Mouse (Mus musculus) hindbrain, embryonic 16.5 days (tissue): ENCODE results near the gene Lrig1. TPM values are rescaled to one million over a fixed set of nuclear protein-coding genes. Genes with fewer than 3 reads are reported as not detected.

Experiments used
- ATAC-seq: fragments of 200-750 bp; cut with Nextera tagmentation; 2 replicates; pipeline ENCODE4 v1.8.0; 2017; ENCODE audit warnings: moderate TSS enrichment, moderate library complexity
- H3K27ac ChIP-seq: fragments of 300-500 bp; sonication (generic); 2 replicates; pipeline ENCODE4 v1.5.1; 2014; ENCODE audit warnings: low read depth, mild to moderate bottlenecking, control low read depth, low read length, moderate library complexity
- H3K27me3 ChIP-seq: fragments of 300-500 bp; sonication (generic); replicated peaks from 2 replicates; pipeline ENCODE4 v1.6.1; 2014; ENCODE audit warnings: low read length; ENCODE audit not compliant: control insufficient read depth, insufficient read depth
- H3K36me3 ChIP-seq: fragments of 300-500 bp; sonication (generic); 2 replicates; pipeline ENCODE4 v1.6.1; 2014; ENCODE audit warnings: mild to moderate bottlenecking, low read length, moderate library complexity, mixed read lengths; ENCODE audit not compliant: control insufficient read depth, insufficient read depth
- H3K4me1 ChIP-seq: fragments of 300-500 bp; sonication (generic); 2 replicates; pipeline ENCODE4 v1.6.1; 2014; ENCODE audit warnings: low read depth, low read length; ENCODE audit not compliant: control insufficient read depth, insufficient read depth
- H3K4me2 ChIP-seq: fragments of 300-500 bp; sonication (generic); 2 replicates; pipeline ENCODE4 v1.6.1; 2014; ENCODE audit warnings: mild to moderate bottlenecking, low read length, control low read depth, moderate library complexity
- H3K4me3 ChIP-seq: fragments of 300-500 bp; sonication (generic); 2 replicates; pipeline ENCODE4 v1.5.1; 2014; ENCODE audit warnings: mild to moderate bottlenecking, low read length, control low read depth, moderate library complexity
- H3K9ac ChIP-seq: fragments of 300-500 bp; sonication (generic); 2 replicates; pipeline ENCODE4 v1.6.1; 2014; ENCODE audit warnings: low read depth, mild to moderate bottlenecking, control low read depth, low read length, moderate library complexity
- H3K9me3 ChIP-seq: fragments of 300-500 bp; sonication (generic); 2 replicates; pipeline ENCODE4 v1.6.1; 2014; ENCODE audit warnings: mild to moderate bottlenecking, low read length, moderate library complexity; ENCODE audit not compliant: control insufficient read depth
- WGBS: fragments of 180-500 bp; shearing (Covaris S2); extraction: QIAGEN DNeasy Blood & Tissue Kit; methylation state at CpG from one replicate; pipeline ENCODE4 v1.1.7; 2014; 5-methylcytosine and 5-hydroxymethylcytosine counted together
- polyA plus RNA-seq: library from polyadenylated mRNA; unstranded; fragments of >200 nt; fragmentation: Nextera tagmentation; extraction: Ambion mirVana; gene quantifications from 2 replicates; pipeline ENCODE4 v1.2.1, GENCODE M21; 2015

The Lrig1 gene
- polyA plus RNA-seq, 1 experiment from 2014 or later = 18.7 TPM

GRCm38 (mm10) chr6:94682270-94682618, 17.7 kb downstream of the Lrig1 start:
- no peak overlapping the region for H3K4me3 ChIP-seq
- H3K4me2 ChIP-seq = peak overlapping the region; percentile 32
- peaks cover 31% of the 10 kb centered on the region for H3K4me1 ChIP-seq
- H3K27ac ChIP-seq = peak overlapping the region; percentile 74
- H3K27me3 ChIP-seq = no peaks in the 10 kb centered on the region
- no peaks in the 10 kb centered on the region for H3K9me3 ChIP-seq
- no peak for ATAC-seq
- WGBS = 44% methylated on average over 6 of the region's 6 CpGs
- 0 out of 2 replicates have a peak overlapping the region, but pooled peaks have one; percentile 33 for H3K9ac ChIP-seq
- H3K36me3 ChIP-seq = no peaks in the 10 kb centered on the region

- Histone ChIP-seq H3K27me3 (no peaks in the 10 kb centered on the region), H3K27ac (peak overlapping the region; percentile 74), H3K36me3 (no peaks in the 10 kb centered on the region), H3K9me3 (no peaks in the 10 kb centered on the region), H3K4me3 (no peak overlapping the region), H3K4me2 (peak overlapping the region; percentile 32), H3K9ac (peak overlapping the region; percentile 33; the same call in 1 of the 2 replicates), H3K4me1 (peaks cover 35% of the 10 kb centered on the region)
- ATAC-seq = peak; percentile 57
- WGBS = 35% methylated on average over 15 of the region's 15 CpGs
Measured at GRCm38 (mm10) chr6:94681446-94682269, 18.3 kb downstream of the Lrig1 start.

- WGBS = 66% methylated on average over 5 of the region's 5 CpGs
- peak overlapping the region; percentile 32 for H3K4me2 ChIP-seq
- no peak for ATAC-seq
- H3K27ac ChIP-seq = peak overlapping the region; percentile 45
- H3K36me3 ChIP-seq = no peaks in the 10 kb centered on the region
- no peaks in the 10 kb centered on the region for H3K9me3 ChIP-seq
- no peak overlapping the region for H3K9ac ChIP-seq
- no peak overlapping the region for H3K4me3 ChIP-seq
- H3K27me3 ChIP-seq = no peaks in the 10 kb centered on the region
- peaks cover 35% of the 10 kb centered on the region for H3K4me1 ChIP-seq
Measured at GRCm38 (mm10) chr6:94680760-94681445, 19.1 kb downstream of the Lrig1 start.

- Histone ChIP-seq H3K27me3 (no peaks in the 10 kb centered on the region), H3K4me2 (no peak overlapping the region), H3K36me3 (no peaks in the 10 kb centered on the region), H3K9ac (no peak overlapping the region), H3K4me1 (peaks cover 28% of the 10 kb centered on the region), H3K9me3 (no peaks in the 10 kb centered on the region), H3K4me3 (no peak overlapping the region), H3K27ac (no peak overlapping the region)
- ATAC-seq = no peak
- WGBS = 95% methylated on average over 1 of the region's 1 CpGs
Measured at GRCm38 (mm10) chr6:94679249-94679648, 20.7 kb downstream of the Lrig1 start.

GRCm38 (mm10) chr6:94678377-94679164, 21.4 kb downstream of the Lrig1 start:
- H3K27ac ChIP-seq = peak overlapping the region; percentile 1; the same call in 1 of the 2 replicates

GRCm38 (mm10) chr6:94677448-94677847, 22.5 kb downstream of the Lrig1 start:
- H3K27me3 ChIP-seq = no peaks in the 10 kb centered on the region
- H3K9ac ChIP-seq = no peak overlapping the region
- WGBS = 37% methylated on average over 3 of the region's 3 CpGs
- no peaks in the 10 kb centered on the region for H3K36me3 ChIP-seq
- ATAC-seq = no peak
- peaks cover 29% of the 10 kb centered on the region for H3K4me1 ChIP-seq
- no peak overlapping the region for H3K27ac ChIP-seq
- no peaks in the 10 kb centered on the region for H3K9me3 ChIP-seq
- no peak overlapping the region for H3K4me3 ChIP-seq
- H3K4me2 ChIP-seq = peak overlapping the region; percentile 20

More at GRCm38 (mm10) chr6:94678377-94679164, 21.4 kb downstream of the Lrig1 start:
- no peaks in the 10 kb centered on the region for H3K36me3 ChIP-seq
- no peaks in the 10 kb centered on the region for H3K9me3 ChIP-seq
- no peaks in the 10 kb centered on the region for H3K27me3 ChIP-seq
- H3K9ac ChIP-seq = no peak overlapping the region
- H3K4me1 ChIP-seq = peaks cover 31% of the 10 kb centered on the region
- peak overlapping the region; percentile 11; the same call in 1 of the 2 replicates for H3K4me2 ChIP-seq
- no peak for ATAC-seq
- H3K4me3 ChIP-seq = no peak overlapping the region
- 49% methylated on average over 6 of the region's 6 CpGs for WGBS

- Histone ChIP-seq H3K4me3 (no peak overlapping the region), H3K27me3 (no peaks in the 10 kb centered on the region), H3K4me1 (peaks cover 27% of the 10 kb centered on the region), H3K9me3 (no peaks in the 10 kb centered on the region), H3K9ac (no peak overlapping the region), H3K27ac (no peak overlapping the region), H3K4me2 (peak overlapping the region; percentile 20), H3K36me3 (no peaks in the 10 kb centered on the region)
- ATAC-seq = no peak
- 70% methylated on average over 3 of the region's 3 CpGs for WGBS
Measured at GRCm38 (mm10) chr6:94676840-94677239, 23.1 kb downstream of the Lrig1 start.

GRCm38 (mm10) chr6:94676300-94676699, 23.7 kb downstream of the Lrig1 start:
- Histone ChIP-seq H3K9ac (no peak overlapping the region), H3K27ac (no peak overlapping the region), H3K4me2 (no peak overlapping the region), H3K9me3 (no peaks in the 10 kb centered on the region), H3K4me1 (peaks cover 25% of the 10 kb centered on the region), H3K27me3 (no peaks in the 10 kb centered on the region), H3K36me3 (no peaks in the 10 kb centered on the region), H3K4me3 (no peak overlapping the region)
- no peak for ATAC-seq
- WGBS = 47% methylated on average over 7 of the region's 7 CpGs

GRCm38 (mm10) chr6:94672426-94672825, 27.5 kb downstream of the Lrig1 start:
- Histone ChIP-seq H3K27ac (no peak overlapping the region), H3K27me3 (no peaks in the 10 kb centered on the region), H3K4me2 (no peak overlapping the region), H3K4me1 (peaks cover 20% of the 10 kb centered on the region), H3K9me3 (no peaks in the 10 kb centered on the region), H3K4me3 (no peak overlapping the region), H3K9ac (no peak overlapping the region), H3K36me3 (no peaks in the 10 kb centered on the region)
- 85% methylated on average over 2 of the region's 2 CpGs for WGBS
- no peak for ATAC-seq
